Mouse (Mus musculus) midbrain, embryonic 11.5 days (tissue): ENCODE measurements at regions not wholly inside any gene's neighbourhood (a gene's known extent, or its start where the extent isn't known, plus 50 kb on each side); places are given as distances from the start of the nearest gene placed in this dataset.

Source experiments
- ATAC-seq: fragments of 200-750 bp; cut with Nextera tagmentation; 2 replicates; pipeline ENCODE4 v1.8.0; 2017; ENCODE audit warnings: moderate TSS enrichment, moderate library complexity; ENCODE audit not compliant: low FRiP score
- DNase-seq: peaks from one replicate; pipeline ENCODE4 v3.0.0; 2015; ENCODE audit warnings: low spot score; ENCODE audit errors: missing footprints
- H3K27ac ChIP-seq: fragments of 300-500 bp; sonication (generic); 2 replicates; pipeline ENCODE4 v1.5.1; 2014; ENCODE audit warnings: low read depth, low read length
- H3K27me3 ChIP-seq: fragments of 300-500 bp; sonication (generic); 2 replicates; pipeline ENCODE4 v1.6.1; 2014; ENCODE audit warnings: mild to moderate bottlenecking, low read length, moderate library complexity, mixed read lengths; ENCODE audit not compliant: control insufficient read depth, insufficient read depth
- H3K36me3 ChIP-seq: fragments of 300-500 bp; sonication (generic); 2 replicates; pipeline ENCODE4 v1.6.1; 2014; ENCODE audit warnings: mild to moderate bottlenecking, low read length, moderate library complexity, mixed read lengths; ENCODE audit not compliant: control insufficient read depth, insufficient read depth
- H3K4me1 ChIP-seq: fragments of 300-500 bp; sonication (generic); 2 replicates; pipeline ENCODE4 v1.6.1; 2014; ENCODE audit warnings: low read length; ENCODE audit not compliant: control insufficient read depth, insufficient read depth
- H3K4me2 ChIP-seq: fragments of 300-500 bp; sonication (generic); 2 replicates; pipeline ENCODE4 v1.6.1; 2014; ENCODE audit warnings: mild to moderate bottlenecking, moderate library complexity
- H3K4me3 ChIP-seq: fragments of 300-500 bp; sonication (generic); 2 replicates; pipeline ENCODE4 v1.5.1; 2014; ENCODE audit warnings: low read depth, low read length
- H3K9ac ChIP-seq: fragments of 300-500 bp; sonication (generic); 2 replicates; pipeline ENCODE4 v1.6.1; 2014; ENCODE audit warnings: low read length
- H3K9me3 ChIP-seq: fragments of 300-500 bp; sonication (generic); 2 replicates; pipeline ENCODE4 v1.6.1; 2016; ENCODE audit warnings: low read length; ENCODE audit not compliant: control insufficient read depth
- WGBS: fragments of 180-500 bp; shearing (Covaris S2); extraction: QIAGEN DNeasy Blood & Tissue Kit; methylation state at CpG from one replicate; pipeline ENCODE4 v1.1.7; 2014; 5-methylcytosine and 5-hydroxymethylcytosine counted together

- Histone ChIP-seq H3K36me3 (no peaks in the 10 kb centered on the region), H3K9me3 (no peaks in the 10 kb centered on the region), H3K4me2 (no peak overlapping the region), H3K9ac (no peak overlapping the region), H3K4me3 (no peak overlapping the region), H3K27me3 (no peaks in the 10 kb centered on the region), H3K27ac (no peak overlapping the region), H3K4me1 (no peaks in the 10 kb centered on the region)
- no peak for ATAC-seq
- no peak for DNase-seq
- 89% methylated on average over 5 of the region's 5 CpGs for WGBS
These were observed 488.7 kb downstream of the Fat4 start for GRCm38 (mm10) chr3:39375465-39375864.

- H3K4me1 ChIP-seq: no peaks in the 10 kb centered on the region
- no peak overlapping the region for H3K4me2 ChIP-seq
- H3K36me3 ChIP-seq: no peaks in the 10 kb centered on the region
- no peaks in the 10 kb centered on the region for H3K27me3 ChIP-seq
- 79% methylated on average over 1 of the region's 1 CpGs for WGBS
- no peak for ATAC-seq
- no peak for DNase-seq
- no peak overlapping the region for H3K4me3 ChIP-seq
- no peaks in the 10 kb centered on the region for H3K9me3 ChIP-seq
- H3K27ac ChIP-seq: no peak overlapping the region
- H3K9ac ChIP-seq: no peak overlapping the region
These were observed 501.8 kb downstream of the Fat4 start for GRCm38 (mm10) chr3:39388491-39388890.

- Histone ChIP-seq H3K4me1 (no peaks in the 10 kb centered on the region), H3K27ac (no peak overlapping the region), H3K9ac (no peak overlapping the region), H3K9me3 (no peaks in the 10 kb centered on the region), H3K4me3 (no peak overlapping the region), H3K4me2 (no peak overlapping the region), H3K27me3 (no peaks in the 10 kb centered on the region), H3K36me3 (no peaks in the 10 kb centered on the region)
- no peak for ATAC-seq
- no peak for DNase-seq
- 58% methylated on average over 9 of the region's 9 CpGs for WGBS
These were observed 503.7 kb downstream of the Fat4 start for GRCm38 (mm10) chr3:39390442-39390841.

- Histone ChIP-seq H3K9ac (no peak overlapping the region), H3K4me3 (no peak overlapping the region), H3K4me1 (no peaks in the 10 kb centered on the region), H3K27me3 (no peaks in the 10 kb centered on the region), H3K4me2 (no peak overlapping the region), H3K9me3 (no peaks in the 10 kb centered on the region), H3K27ac (no peak overlapping the region), H3K36me3 (no peaks in the 10 kb centered on the region)
- WGBS: 81% methylated on average over 2 of the region's 2 CpGs
- ATAC-seq (no peak), DNase-seq (no peak)
These were observed 505.3 kb downstream of the Fat4 start for GRCm38 (mm10) chr3:39392053-39392452.

- H3K4me1 ChIP-seq: no peaks in the 10 kb centered on the region
- no peak overlapping the region for H3K9ac ChIP-seq
- H3K27ac ChIP-seq: no peak overlapping the region
- no peak overlapping the region for H3K4me2 ChIP-seq
- no peaks in the 10 kb centered on the region for H3K27me3 ChIP-seq
- DNase-seq (no peak), ATAC-seq (no peak)
- no peaks in the 10 kb centered on the region for H3K9me3 ChIP-seq
- no peaks in the 10 kb centered on the region for H3K36me3 ChIP-seq
- H3K4me3 ChIP-seq: no peak overlapping the region
These were observed 509.9 kb downstream of the Fat4 start for GRCm38 (mm10) chr3:39396672-39397071.

GRCm38 (mm10) chr3:39397255-39397654, 510.5 kb downstream of the Fat4 start:
- no peaks in the 10 kb centered on the region for H3K36me3 ChIP-seq
- no peaks in the 10 kb centered on the region for H3K9me3 ChIP-seq
- WGBS: 74% methylated on average over 3 of the region's 3 CpGs
- no peaks in the 10 kb centered on the region for H3K27me3 ChIP-seq
- H3K4me3 ChIP-seq: no peak overlapping the region
- ATAC-seq: no peak
- no peak overlapping the region for H3K9ac ChIP-seq
- H3K4me2 ChIP-seq: no peak overlapping the region
- no peak overlapping the region for H3K27ac ChIP-seq
- DNase-seq: no peak
- no peaks in the 10 kb centered on the region for H3K4me1 ChIP-seq

- ATAC-seq (no peak), DNase-seq (no peak)
- H3K9ac ChIP-seq: no peak overlapping the region
- no peak overlapping the region for H3K4me3 ChIP-seq
- H3K36me3 ChIP-seq: no peaks in the 10 kb centered on the region
- H3K9me3 ChIP-seq: no peaks in the 10 kb centered on the region
- H3K4me2 ChIP-seq: no peak overlapping the region
- H3K27me3 ChIP-seq: no peaks in the 10 kb centered on the region
- H3K27ac ChIP-seq: no peak overlapping the region
- H3K4me1 ChIP-seq: no peaks in the 10 kb centered on the region
- WGBS: 90% methylated on average over 2 of the region's 2 CpGs
These were observed 510.9 kb downstream of the Fat4 start for GRCm38 (mm10) chr3:39397677-39398076.

- DNase-seq (no peak), ATAC-seq (no peak)
- 68% methylated on average over 5 of the region's 5 CpGs for WGBS
These were observed 538.3 kb downstream of the Fat4 start for GRCm38 (mm10) chr3:39424778-39425642.

GRCm38 (mm10) chr3:39425643-39426016, 538.9 kb downstream of the Fat4 start:
- no peak overlapping the region for H3K27ac ChIP-seq
- WGBS: 76% methylated on average over 2 of the region's 2 CpGs
- no peaks in the 10 kb centered on the region for H3K36me3 ChIP-seq
- DNase-seq: no peak
- no peak overlapping the region for H3K4me3 ChIP-seq
- H3K4me1 ChIP-seq: no peaks in the 10 kb centered on the region
- H3K9ac ChIP-seq: no peak overlapping the region
- no peak for ATAC-seq
- H3K4me2 ChIP-seq: no peak overlapping the region
- no peaks in the 10 kb centered on the region for H3K27me3 ChIP-seq
- H3K9me3 ChIP-seq: no peaks in the 10 kb centered on the region

More at GRCm38 (mm10) chr3:39424778-39425642, 538.3 kb downstream of the Fat4 start:
- H3K9ac ChIP-seq: no peak overlapping the region
- H3K27me3 ChIP-seq: no peaks in the 10 kb centered on the region
- H3K9me3 ChIP-seq: no peaks in the 10 kb centered on the region
- H3K36me3 ChIP-seq: no peaks in the 10 kb centered on the region
- H3K4me2 ChIP-seq: no peak overlapping the region
- no peak overlapping the region for H3K27ac ChIP-seq
- no peak overlapping the region for H3K4me3 ChIP-seq
- H3K4me1 ChIP-seq: no peaks in the 10 kb centered on the region
